Mouse (Mus musculus) lung, postnatal 10 days (tissue): ENCODE measurements at regions not wholly inside any gene's neighbourhood (a gene's known extent, or its start where the extent isn't known, plus 50 kb on each side); places are given as distances from the start of the nearest gene placed in this dataset.
"Not testable (repeated sequence)": the region's sequence is repeated elsewhere in the genome, so short reads cannot be mapped to it uniquely, and the experiment has no call there.

Source experiments
- DNase-seq: peaks from one replicate; pipeline ENCODE4 v3.0.0; 2021

DNA sequence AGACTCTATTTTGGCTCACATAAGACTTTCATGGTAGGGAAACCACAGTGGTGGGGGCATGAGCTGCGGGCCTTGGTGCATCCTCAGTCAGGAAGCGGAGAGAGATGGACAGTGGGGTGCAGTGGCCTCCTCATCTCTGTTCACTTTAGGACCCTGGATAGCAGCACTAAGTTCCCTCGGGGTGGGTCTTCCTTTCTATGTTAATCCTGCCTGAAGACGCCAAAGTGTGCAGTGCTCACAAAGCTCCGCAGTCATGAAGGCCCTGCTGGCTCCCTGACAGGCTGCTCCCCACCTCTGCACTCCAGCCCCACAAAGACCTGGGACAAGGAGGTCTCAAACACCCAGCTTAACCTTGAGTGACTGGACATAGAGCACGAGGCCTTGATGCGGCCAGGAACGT lies 56.8 kb downstream of the Sox1 start:
- DNase-seq = no peak

DNA sequence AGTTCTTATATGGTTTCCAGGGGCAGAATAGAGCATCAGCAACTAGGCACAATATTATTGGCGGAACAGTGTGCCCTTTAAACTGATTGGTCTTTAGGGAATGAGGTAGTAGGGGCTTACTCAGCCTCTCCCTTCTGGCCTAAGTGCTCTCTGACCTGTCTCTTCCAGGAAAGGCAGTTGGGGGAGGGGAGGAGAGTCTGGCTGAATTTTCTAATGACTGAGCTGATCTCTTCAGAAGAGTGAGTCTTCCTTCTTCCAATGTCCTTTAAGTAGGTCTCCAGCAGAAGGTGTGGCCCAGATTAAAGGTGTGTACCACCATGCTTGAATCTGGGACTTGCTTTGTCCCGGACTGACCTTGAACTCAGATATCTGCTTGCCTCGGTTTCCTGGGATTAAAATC lies 60.3 kb downstream of the Sox1 start:
- DNase-seq = not testable (repeated sequence)

DNA sequence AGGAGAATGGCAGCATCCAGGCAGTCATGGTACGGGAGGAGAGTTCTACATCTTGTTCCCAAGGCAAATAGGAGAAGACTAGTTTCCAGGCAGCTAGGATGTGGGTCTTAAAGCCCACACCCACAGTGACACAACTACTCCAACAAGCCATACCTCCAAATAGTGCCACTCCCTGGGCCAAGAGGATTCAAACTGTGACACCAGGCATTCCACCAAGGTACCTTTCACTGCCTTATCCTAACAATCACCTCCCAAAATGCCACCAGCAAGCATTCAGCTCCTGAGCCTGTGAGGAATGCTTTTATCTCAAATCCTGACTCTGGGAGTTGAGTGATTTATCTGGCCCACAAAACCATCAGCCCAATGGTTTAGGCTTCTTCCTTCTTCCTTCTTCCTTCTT lies 61.2 kb downstream of the Sox1 start:
- no peak for DNase-seq

DNA sequence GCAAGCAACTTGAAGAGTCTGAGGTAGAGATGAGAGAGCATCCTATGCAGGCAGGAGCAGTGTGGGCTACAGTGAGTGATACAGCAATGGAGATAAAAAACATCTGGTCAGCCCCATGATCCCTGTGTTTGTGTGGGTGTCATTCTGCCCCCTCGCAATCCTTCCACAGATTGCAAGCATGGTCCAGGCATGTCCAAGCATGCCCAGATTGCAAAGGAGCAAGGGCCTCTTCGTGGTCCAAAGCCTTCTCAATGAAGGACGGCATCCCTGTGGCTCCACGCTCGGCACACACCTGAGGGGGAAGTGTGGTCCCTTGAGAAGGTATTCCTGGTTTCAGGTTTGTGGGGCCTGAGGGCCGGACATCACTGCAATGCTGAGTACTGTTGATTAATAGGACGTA lies 61.9 kb downstream of the Sox1 start:
- DNase-seq = no peak

DNA sequence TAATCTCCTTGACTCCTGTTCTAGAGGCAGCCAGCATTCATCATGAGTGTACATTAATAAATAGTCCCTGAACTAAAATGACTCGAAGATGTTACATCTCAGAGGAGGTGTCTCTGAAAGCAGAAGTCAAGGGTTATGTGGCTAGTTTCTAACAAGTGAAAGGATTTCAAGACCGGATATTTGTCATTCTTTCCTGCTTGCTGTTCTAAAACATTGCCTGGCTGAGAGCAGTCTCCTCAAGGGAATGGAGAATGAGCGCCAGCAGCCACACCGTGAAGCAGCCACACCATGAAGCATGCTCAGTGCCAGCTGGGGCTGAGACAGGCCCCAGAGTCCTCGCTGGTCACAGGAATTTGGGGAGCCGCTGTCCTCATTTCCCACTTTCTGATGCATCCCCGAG lies 71.8 kb downstream of the Sox1 start:
- DNase-seq = no peak

DNA sequence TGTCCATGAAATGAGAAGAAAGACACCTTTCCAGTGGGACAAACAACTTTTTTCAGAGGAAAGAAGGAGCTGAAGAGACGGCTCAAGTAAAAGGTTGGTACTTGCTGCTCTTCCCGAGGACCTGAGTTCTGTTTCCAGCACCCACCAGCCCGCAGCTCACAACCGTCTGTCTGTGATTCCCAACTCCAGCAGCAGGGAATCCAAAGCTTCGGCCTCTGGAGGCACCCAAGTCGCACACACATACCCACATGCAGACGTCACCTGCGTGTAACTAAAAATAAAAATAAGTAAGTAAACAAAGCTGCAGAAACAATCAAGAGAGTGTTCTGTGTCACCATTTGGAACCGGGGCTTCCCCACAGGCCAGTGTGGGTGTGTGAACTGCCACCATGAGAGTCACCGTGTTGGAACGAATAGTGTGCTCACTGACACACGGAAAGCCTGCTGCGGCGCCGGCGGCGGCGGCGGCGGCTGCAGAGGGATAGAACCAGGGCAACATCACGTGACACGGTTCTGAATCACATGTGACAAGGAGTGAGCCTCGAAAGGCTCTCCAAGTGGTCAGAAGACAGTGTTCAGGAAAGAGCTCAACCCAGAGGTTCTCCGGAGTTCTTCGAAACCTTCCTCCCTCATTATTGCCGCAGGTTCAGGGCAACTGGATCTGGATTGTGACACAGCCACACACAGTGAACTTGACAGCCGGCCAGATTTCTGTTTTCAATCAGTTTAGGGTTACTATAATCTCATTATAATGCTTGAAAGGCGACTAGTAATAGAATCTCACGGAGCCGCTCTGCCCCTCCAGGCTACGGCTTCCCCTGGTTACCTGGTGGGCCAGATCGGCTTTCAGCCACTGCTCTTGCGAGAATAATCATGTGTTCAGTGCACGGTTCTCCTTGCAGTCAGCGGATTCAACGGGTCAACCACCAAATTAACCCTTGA lies 72.6 kb downstream of the Sox1 start:
- no peak for DNase-seq

DNA sequence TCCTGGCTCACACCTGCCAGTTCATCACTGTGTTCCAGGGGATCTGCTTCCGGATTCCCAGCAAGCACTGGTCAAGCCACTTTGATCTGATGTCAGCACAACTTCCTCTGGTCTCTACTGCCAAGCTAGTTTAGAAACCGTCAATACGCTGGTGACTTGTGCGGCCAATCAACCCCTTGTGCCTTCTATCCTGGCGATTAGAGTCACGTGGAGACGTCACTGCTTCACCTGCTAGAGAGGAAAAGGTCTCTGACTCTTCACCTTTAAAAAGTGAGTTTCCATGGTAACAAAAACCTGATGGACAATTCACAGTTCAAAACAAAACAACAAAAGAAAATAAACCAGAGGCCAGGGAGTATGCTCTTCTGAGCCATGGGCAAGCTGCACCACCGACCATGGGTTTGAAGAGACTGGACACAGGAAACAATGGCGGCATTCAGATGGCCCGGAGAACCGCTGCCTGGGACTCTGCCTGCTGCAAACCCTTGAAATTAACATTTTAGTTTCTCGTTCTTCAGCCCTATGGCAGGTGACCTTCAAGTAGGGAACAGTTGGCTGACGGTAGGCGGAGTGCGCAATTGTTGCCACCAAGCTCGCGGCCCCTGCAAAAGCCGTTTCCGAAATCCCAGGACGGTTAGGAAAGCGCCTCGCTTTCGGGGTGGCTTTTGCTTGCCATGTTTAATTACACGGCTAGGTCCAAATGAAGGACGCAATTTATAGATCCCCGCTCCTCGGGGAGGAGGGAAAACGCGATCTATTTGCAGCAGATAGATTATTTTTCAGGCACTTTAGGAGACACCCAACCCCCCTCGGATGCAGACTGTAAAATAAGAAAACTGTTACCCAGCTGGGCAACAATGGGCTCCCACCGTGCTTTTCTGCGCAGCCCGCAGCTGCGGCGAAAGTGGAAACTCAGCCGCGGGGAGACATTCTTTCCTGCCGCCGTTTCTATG lies 82.6 kb downstream of the Sox1 start:
- no peak for DNase-seq

DNA sequence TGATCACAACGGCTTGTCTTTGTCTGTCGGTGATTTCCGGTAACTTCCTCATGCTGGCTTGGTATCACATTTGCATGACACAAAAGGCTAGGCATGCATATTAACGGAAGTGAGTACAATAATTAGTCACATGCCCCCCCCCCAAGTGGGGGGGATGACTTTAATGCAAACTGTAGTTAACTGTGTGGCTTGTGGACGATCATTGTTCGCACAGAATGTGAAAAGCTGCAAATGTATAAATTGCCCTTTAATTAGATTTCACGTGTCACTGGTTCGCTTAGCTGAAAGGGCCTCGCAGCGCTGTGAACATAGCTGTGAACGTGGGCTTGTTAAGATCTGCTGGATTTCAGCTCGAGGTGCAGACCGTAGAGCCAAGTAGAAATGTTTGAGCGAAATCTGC lies 86.8 kb downstream of the Sox1 start:
- DNase-seq = no peak

DNA sequence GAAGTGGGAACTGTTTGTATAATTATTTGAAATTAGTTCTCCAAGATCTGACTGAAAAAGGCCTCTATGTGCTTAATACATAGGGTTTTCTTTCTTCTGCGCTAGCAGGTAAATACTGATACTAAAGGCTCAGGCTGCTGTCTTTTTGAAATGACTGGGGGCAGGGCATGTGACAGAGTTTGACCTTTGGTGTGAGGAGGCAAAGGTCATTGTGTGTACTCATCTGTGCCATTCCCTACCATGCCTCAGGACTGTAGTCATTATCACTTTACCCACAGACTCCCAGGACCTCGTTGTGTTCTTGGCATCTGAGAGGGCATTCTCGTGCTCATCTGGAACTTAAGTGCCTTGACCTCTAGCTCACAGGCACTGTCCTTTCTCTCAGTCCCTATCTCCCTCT lies 88.5 kb downstream of the Sox1 start:
- DNase-seq = no peak

DNA sequence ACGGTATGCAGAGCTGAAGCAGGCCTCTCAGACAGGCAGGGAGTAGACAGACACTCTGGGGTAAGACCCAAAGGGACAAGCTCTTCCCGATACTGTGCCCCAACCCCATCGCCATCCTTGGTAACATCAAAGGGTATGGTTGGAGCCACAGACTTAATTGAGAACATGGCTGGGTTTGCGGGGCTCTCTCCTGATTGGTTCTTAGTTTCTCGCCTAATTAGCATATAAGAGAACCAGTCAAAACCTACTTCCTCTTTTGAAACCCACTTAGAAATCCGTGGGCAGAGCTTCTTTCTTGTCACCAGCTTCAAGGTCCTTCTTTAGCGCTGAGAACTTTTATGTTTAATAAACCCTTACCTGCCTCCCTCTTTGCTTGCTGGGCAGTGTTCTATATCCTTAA lies 87.5 kb upstream of the Spaca7 start:
- no peak for DNase-seq

DNA sequence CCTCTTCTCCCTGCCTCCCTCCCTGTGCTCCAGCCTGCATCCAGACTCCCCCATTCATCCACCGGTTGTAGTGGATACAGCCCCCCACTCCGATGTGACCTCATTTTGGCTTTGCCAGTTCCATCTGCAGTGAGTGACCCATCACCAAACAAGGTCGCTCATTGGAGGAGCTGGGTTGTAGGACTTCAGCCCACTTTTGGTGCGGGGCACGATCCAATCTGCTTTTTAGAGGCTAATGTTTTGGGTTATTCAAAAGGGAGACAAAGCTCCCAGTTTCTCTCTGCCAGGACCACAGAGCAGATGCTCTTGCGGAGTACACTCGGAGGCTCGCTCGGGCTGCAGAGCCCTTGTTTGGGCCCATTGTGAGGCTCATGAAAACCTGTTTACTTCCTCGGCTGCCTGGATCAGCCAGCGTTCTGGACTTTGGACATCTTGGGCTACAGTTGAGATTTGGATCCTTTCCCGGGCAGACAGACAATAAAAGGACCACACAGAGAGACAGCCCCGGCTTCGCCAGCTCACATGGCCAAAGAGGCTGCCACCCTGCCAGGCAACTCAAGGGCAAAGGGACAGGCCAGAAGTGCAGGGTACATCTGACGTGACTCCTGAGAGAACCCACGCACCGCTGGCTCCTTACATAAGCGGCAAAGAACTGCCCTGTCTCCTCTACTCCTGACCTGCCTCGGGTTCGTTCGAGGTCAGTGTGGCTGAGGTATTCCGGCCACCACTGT lies 86.3 kb upstream of the Spaca7 start:
- peak; percentile 62 for DNase-seq

DNA sequence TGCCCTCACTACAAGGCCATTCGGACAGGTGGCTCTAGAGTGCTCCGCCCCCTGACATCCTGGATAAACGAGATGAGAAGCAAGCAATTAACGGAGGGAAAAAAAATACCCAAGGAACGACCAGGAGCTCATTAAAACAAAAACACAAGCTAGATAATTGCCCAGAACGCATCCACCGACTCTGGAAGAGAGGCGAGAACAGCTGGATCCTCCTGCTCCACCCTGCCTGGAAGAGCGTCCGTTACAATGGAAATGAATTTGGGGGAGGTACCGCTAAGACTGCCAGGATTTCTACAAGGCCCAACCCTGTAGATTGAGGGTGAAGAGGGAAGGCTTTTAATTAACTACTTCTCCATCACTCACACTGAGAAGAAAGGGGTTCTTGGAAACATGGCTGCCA lies 85.6 kb upstream of the Spaca7 start:
- no peak for DNase-seq

DNA sequence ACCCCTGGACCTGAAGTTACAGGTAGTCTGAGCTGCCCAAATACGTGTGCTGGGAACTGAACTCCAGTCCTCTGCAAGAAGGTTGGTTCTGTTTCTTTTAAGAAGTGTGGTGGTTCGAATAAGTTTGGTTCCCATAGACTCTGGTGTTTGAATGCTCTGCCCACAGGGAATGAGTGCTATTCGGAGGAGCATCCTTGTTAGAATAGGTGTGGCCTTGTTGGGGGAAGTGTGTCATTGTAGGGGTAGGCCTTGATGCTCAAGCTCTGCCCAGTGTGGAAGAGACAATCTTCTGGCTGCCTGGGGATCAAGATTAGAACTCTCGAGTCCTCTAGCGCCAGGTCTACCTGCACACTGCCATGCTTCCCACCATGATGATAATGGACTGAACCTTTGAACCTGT lies 83.6 kb upstream of the Spaca7 start:
- no peak for DNase-seq

DNA sequence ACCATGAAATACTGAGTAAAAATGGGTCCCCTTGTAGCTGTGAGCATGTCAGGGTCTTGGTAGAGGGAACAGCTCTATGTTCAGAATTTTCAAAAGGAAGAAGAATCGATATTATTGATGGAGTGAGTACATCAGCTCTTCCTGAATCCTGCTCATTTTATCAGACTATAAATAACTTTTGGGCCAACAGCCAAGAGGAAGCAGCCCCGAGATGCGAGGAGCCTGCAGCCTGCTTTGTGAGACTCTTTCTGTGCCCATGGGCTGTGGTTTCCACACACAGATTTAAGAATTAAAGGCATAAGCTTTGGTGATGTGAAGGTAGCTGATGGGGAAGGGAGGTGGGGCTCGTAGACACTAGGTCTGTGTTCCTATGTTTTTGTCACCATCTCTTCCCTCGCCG lies 81.4 kb upstream of the Spaca7 start:
- no peak for DNase-seq

DNA sequence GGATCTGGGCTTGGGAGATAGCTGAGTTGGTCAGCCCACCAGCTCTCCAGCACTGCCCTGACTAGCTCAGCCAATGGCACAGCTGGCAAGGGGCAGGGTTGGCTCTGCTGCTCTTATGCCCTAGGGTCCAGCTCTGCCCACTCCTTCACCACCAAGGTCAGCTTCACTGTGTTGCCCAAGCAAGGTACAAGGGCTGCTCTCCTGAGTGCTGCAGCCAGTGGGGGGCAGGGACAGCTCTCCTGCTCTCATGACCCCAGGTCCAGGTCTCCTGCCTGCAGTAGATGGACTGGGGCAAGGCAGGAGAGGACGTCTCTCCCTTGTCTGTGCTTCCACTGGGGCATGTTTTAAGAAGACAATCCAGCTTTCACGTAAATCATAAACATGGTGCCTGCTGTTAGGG lies 80.4 kb upstream of the Spaca7 start:
- DNase-seq = no peak

DNA sequence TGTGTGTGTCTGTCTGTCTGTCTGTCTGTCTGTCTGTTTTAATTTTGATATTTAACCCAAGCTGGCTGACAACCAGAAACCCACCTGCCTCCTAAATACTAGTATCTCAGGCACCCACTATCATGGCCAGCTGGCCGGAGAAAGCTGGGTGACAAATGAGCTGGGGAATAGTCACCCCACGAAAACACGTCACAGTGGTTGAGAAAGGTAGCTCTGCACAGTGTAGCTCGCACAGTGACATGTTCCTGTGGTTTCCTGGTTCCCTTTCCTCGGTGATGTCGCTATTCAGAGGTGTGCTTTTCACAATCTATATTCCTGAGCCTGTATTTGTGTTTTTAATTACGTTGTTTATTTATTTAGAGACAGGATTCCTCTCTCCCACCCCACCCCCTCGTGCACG lies 78.3 kb upstream of the Spaca7 start:
- no peak for DNase-seq

DNA sequence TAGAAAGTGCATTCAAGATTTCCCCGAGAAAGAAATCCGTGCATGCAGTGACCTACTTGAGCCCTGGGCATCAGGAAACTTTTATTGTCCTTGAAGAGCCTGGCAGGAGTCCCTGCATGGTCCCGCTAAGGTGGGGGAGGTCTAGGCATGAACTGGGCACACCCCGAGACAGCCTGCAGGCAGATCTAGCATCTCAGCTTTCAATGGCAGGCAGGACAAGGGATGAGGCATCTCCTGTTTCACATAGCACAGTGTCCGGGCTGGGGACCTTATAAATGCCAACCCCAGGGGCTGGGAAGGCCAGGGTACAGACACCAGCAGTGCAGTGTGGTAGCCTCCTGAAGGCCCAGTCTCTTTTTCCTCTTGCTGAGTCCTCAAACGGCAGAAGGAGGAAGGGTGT lies 75.4 kb upstream of the Spaca7 start:
- DNase-seq = no peak

DNA sequence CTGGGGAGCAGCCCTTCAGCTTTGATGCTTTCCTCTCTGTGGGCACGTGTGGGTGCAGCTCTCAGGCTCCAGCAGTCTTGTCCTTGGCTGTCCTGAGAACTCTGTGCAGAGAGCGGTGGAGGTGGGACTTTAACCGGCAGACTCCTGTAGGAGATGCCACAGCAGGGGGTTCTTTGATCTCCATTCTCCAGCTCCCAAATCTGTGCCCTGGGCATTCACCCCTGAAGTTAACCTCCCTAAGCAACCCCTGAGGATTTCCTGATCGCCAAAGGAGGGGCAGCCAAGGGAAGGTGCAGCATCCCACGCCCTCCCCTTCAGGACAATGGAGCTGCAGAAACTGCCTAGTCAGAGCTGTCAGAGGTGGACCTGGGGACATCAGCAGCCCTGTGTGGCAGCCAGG lies 73.2 kb upstream of the Spaca7 start:
- no peak for DNase-seq

DNA sequence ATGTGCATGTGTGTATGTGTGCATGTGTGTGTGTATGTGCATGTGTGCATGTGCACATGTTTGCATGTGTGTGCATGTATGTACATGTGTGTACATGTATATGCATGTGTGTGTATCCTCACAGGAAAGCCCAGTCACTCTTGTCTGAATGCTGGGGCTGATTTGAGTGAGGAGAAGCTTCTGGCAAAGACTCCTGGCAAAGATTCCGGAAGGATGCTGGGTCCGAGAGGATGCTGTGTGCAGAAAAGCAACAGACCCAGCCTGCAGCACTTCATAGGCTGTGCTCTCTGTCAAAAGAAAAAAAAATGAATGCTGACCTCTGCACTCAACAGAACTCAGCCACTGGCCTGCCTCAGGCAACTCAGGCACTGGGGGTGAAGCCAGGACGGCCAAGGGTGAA lies 72.5 kb upstream of the Spaca7 start:
- DNase-seq = no peak

DNA sequence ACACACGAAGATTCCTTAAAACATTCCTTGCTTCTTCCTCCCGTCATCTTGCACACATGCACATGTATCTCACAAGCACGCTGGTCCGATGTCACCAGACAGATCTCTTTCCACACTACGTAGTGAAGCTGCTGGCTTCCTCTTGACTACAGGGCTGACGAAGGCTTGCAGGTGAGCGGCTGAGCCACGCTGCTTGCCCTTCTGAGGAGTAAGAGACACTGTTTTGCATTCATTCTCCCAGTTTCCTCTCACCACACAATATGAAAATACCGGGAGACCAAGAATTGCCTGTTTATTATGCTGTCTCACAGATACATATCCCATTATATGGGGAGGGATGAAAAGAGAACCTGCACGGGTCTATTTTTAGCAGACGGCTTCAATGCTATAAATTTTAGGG lies 71.0 kb upstream of the Spaca7 start:
- DNase-seq = no peak

DNA sequence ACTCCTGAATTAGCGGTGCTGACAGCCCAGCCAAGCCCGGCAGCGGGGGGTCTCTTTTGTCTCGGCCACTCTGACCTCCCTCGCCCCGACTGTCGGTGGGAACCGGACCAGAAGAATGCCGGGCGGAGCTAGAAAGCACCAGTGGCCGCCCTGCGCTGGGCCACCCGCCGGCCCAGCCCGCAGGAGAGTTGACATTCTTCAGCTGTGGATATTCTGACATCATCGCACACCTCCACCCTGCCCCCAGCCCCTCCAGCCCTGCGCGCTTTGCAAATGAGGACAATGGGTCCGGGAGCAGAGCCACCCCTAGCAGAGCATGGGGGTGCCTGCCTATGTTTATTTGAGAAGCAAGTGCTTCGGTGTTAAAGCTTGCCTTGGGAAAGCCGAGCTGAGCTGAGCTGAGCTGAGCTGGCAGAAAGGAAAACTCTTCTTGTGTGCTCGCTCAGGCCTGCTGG lies 70.5 kb upstream of the Spaca7 start:
- DNase-seq = peak; percentile 6

DNA sequence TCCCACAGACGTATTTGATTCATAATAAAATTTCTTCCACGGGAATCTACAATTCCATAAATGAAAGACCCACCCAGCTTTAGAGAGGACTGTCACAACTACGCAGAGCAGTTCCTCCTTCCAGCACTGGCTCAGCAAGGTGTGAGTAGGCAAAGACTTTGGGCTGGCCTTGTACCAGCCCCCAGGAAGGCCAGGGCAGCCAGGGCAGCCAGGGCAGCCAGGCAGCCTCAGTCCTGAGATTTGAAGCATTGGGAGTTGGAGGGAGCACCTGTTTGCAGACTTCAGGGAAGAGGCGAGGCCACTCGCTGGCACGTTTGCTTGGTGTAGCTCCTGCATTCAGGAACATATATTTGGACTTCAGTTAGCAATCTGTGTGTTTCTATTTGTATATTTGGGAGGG lies 70.0 kb upstream of the Spaca7 start:
- no peak for DNase-seq

DNA sequence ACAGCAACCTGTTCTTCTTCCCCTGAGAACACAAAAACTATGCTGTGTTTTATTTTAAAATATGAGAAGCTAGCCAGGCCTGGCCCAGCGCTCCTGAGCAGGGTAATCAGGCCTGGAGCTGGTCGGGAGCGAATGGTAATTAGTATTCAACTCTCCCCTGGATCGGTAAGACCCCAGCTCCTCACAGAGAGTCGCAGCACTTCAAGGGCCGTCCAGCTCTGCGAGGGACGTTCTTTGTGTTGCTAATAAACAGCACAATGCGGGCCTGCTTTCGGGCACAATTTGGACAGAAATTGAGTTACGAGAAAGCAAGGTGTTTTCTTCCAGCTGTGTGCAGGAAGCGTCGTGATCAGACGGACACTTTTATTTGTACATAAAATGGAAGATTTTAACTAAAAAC lies 69.5 kb upstream of the Spaca7 start:
- DNase-seq = no peak
